ENCODE assay signal across 8 mouse cellular contexts in the genomic region with DNA sequence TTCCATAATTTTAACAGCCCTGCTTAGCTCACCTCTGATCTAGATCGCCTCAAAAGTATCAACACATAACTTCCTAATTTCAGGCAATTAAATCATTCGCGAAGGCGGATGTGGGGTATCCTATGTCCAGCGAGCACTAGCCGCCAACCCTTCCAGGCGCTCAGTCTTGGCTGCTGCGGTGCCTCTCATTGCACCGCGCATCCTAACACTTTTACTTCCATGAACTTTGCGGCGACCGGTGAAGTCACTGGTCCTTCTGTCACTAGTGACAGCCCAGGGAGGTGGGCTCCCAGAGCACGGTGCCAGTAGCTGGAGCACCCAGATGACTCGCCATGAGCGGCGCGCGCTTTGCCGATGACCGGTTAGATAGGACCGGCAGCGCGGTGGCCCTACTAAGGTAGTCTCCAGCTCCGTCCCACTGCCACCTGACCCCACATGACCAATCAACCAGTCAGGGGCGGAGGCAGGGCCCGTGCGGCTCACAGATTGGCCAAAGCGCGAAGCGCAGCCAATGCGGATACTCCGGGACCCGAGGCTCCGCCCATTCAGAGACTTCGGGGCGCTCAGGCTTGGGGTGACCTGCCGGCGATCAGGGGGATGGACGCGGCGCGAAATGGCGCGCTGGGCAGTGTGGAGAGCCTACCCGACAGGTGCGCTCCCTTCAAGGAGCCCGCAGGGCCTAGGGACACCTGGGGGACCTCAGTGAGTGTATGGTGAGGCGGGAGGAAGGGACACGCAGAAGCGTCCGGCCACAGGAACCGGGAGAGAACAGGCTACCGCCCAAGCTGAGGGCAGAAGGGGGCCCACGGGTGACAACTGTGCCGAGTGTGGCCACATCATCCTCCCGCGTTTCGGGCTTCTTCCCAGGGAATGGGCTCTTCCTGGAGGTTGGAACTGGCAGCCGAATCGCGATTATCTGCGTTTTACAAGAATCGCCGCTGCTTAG. TPM values are rescaled to one million over a fixed set of nuclear protein-coding genes. Genes with fewer than 3 reads are reported as not detected.
A peak's percentile ranks its signal among the peaks of the same experiment; 100 is the strongest.
DNase-seq lines count a peak whose midpoint lies in the region; ATAC-seq lines count a peak whose summit lies in the region.

A gene (plus strand): TSS at position 540 of the 946 bp plus-strand sequence.

- H3K4me1 ChIP-seq in heart, embryonic 14.5 days (ENCODE audit: control insufficient read depth in 2 of 2, insufficient read depth in 2 of 2, low read length in 2 of 2): peaks cover 4 to 5% of the 10 kb centered on the region in 2 experiments; a peak in 2 of 4 replicates
- H3K4me1 ChIP-seq in liver, embryonic 13.5 days (replicated peaks): peaks cover 45% of the 10 kb centered on the region
- peaks cover 17% of the 10 kb centered on the region for H3K4me1 ChIP-seq in stomach, embryonic 16.5 days (ENCODE audit: control insufficient read depth, insufficient read depth, low read length)

- no peaks in the 10 kb centered on the region for H3K27me3 ChIP-seq in heart, embryonic 14.5 days (ENCODE audit: control insufficient read depth, insufficient read depth, low read length)
- no peaks in the 10 kb centered on the region for H3K27me3 ChIP-seq in liver, embryonic 13.5 days
- no peaks in the 10 kb centered on the region for H3K27me3 ChIP-seq in stomach, embryonic 16.5 days (ENCODE audit: control insufficient read depth, insufficient read depth, low read length)

- 0 out of 4 replicates have a peak within 1 kb of the TSS, but pooled peaks of 1 of the 2 experiments have one; percentile 10 for H3K27ac ChIP-seq in heart, embryonic 14.5 days (replicated peaks in 1 of 2; ENCODE audit: control insufficient read depth in 1 of 2, insufficient read depth in 1 of 2, low read depth in 2 of 2, low read length in 2 of 2)
- H3K27ac ChIP-seq in liver, embryonic 13.5 days: peak within 1 kb of the TSS; percentile 69
- H3K27ac ChIP-seq in stomach, embryonic 16.5 days (ENCODE audit: low read length): no peak within 1 kb of the TSS; the same call in 1 of the 2 replicates

- under 1% methylated on average over 59 of the region's 65 CpGs for WGBS in heart, embryonic 14.5 days
- under 1% methylated on average over 63 of the region's 65 CpGs for WGBS in liver, embryonic 13.5 days (ENCODE audit: insufficient replicate concordance)
- under 1% methylated on average over 65 of the region's 65 CpGs for WGBS in stomach, embryonic 16.5 days

- H3K4me3 ChIP-seq in heart, embryonic 14.5 days (ENCODE audit: control insufficient read depth in 1 of 2, insufficient read depth in 1 of 2, low read depth in 1 of 2, low read length in 2 of 2): peak within 1 kb of the TSS; percentile 81 to 99
- peak within 1 kb of the TSS; percentile 95 for H3K4me3 ChIP-seq in liver, embryonic 13.5 days (replicated peaks)
- H3K4me3 ChIP-seq in stomach, embryonic 16.5 days (replicated peaks; ENCODE audit: low read length): peak within 1 kb of the TSS; percentile 94

- peak within 1 kb of the TSS; percentile 86 for H3K9ac ChIP-seq in heart, embryonic 14.5 days (ENCODE audit: low read length)
- H3K9ac ChIP-seq in liver, embryonic 13.5 days: peak within 1 kb of the TSS; percentile 95
- H3K9ac ChIP-seq in stomach, embryonic 16.5 days (ENCODE audit: low read length): peak within 1 kb of the TSS; percentile 86

- peak; percentile 98 for ATAC-seq in heart, embryonic 14.5 days (ENCODE audit: insufficient number of reproducible peaks, insufficient read depth, low FRiP score, low read depth)
- ATAC-seq in liver, embryonic 13.5 days (ENCODE audit: low read depth): peak; percentile 99
- peak; percentile 99 for ATAC-seq in stomach, embryonic 16.5 days (ENCODE audit: insufficient read depth, low FRiP score)

- H3K9me3 ChIP-seq in heart, embryonic 14.5 days (ENCODE audit: control insufficient read depth, low read length): no peaks in the 10 kb centered on the region
- H3K9me3 ChIP-seq in liver, embryonic 13.5 days (replicated peaks): no peaks in the 10 kb centered on the region
- no peaks in the 10 kb centered on the region for H3K9me3 ChIP-seq in stomach, embryonic 16.5 days (replicated peaks; ENCODE audit: control insufficient read depth, low read length)

- H3K36me3 ChIP-seq in heart, embryonic 14.5 days (ENCODE audit: control insufficient read depth, insufficient read depth, low read length): peaks cover 10% of the 10 kb centered on the region
- H3K36me3 ChIP-seq in liver, embryonic 13.5 days: peaks cover 17% of the 10 kb centered on the region
- 0 out of 2 replicates have a peak, but pooled peaks cover under 1% of the 10 kb centered on the region for H3K36me3 ChIP-seq in stomach, embryonic 16.5 days (ENCODE audit: control insufficient read depth, insufficient read depth, low read length)

- DNase-seq in CD4-positive, CD25-positive, alpha-beta regulatory T cell, adult 2 months (ENCODE audit: low read depth, low spot score): peak; percentile 93
- peak; percentile 94 for DNase-seq in c-Kit-negative CD71-positive TER-119-positive erythroid progenitor cells, embryonic 14.5 days (ENCODE audit: low read depth, low spot score)
- DNase-seq in fibroblast of lung, adult 2 months (ENCODE audit: low read depth): peak; percentile 77
- DNase-seq in kidney, postnatal 14 days: peak; percentile 97
- peak; percentile 96 for DNase-seq in liver, embryonic 13.5 days
- DNase-seq in neural tube, embryonic 10.5 days (ENCODE audit: extremely low spot score, low spot score): peak; percentile 89

- peak within 1 kb of the TSS; percentile 75 for H3K4me2 ChIP-seq in heart, embryonic 14.5 days (ENCODE audit: low read length)
- H3K4me2 ChIP-seq in liver, embryonic 13.5 days: peak within 1 kb of the TSS; percentile 83
- peak within 1 kb of the TSS; percentile 88 for H3K4me2 ChIP-seq in stomach, embryonic 16.5 days (ENCODE audit: low read depth, low read length)

RNA-seq across cellular contexts. Expression of the gene that starts here (rescaled TPM):
- 10.6 and 12.1 TPM in 2 replicates for polyA plus RNA-seq in heart, embryonic 14.5 days (2014; fragmentation: Nextera tagmentation; extraction: Ambion mirVana)
- polyA plus RNA-seq in liver, embryonic 13.5 days (2015; fragmentation: Nextera tagmentation; extraction: Ambion mirVana): 24.9 and 30.1 TPM in 2 replicates
- 18.1 and 18.2 TPM in 2 replicates for polyA plus RNA-seq in stomach, embryonic 16.5 days (2015; fragmentation: Nextera tagmentation; extraction: Ambion mirVana)
